Mouse (Mus musculus) kidney, postnatal 0 days (tissue): ENCODE results near the gene Hmgb4. TPM values are rescaled to one million over a fixed set of nuclear protein-coding genes. Genes with fewer than 3 reads are reported as not detected.

Experiments
- ATAC-seq: fragments of 200-750 bp; cut with Nextera tagmentation; replicated peaks from 2 replicates; pipeline ENCODE4 v1.8.0; 2017; ENCODE audit warnings: low read depth, moderate number of reproducible peaks, moderate TSS enrichment, moderate library complexity; ENCODE audit not compliant: low FRiP score
- DNase-seq: peaks from one replicate; pipeline ENCODE4 v3.0.0-alpha.2; 2016; ENCODE audit warnings: low spot score
- H3K27ac ChIP-seq: fragments of 300-500 bp; sonication (generic); 2 replicates; pipeline ENCODE4 v1.5.1; 2014; ENCODE audit warnings: mild to moderate bottlenecking
- H3K27me3 ChIP-seq: fragments of 300-500 bp; sonication (generic); 2 replicates; pipeline ENCODE4 v1.6.1; 2014; ENCODE audit warnings: low read length, mixed read lengths; ENCODE audit not compliant: insufficient read depth
- H3K36me3 ChIP-seq: fragments of 300-500 bp; sonication (generic); 2 replicates; pipeline ENCODE4 v1.6.1; 2014; ENCODE audit warnings: low read length, mixed read lengths; ENCODE audit not compliant: insufficient read depth
- H3K4me1 ChIP-seq: fragments of 300-500 bp; sonication (generic); replicated peaks from 2 replicates; pipeline ENCODE4 v1.6.1; 2014; ENCODE audit warnings: antibody characterized with exemption, low read length, mixed read lengths; ENCODE audit not compliant: insufficient read depth
- H3K4me2 ChIP-seq: fragments of 300-500 bp; sonication (generic); 2 replicates; pipeline ENCODE4 v1.6.1; 2014; ENCODE audit warnings: mild to moderate bottlenecking, low read length, moderate library complexity, mixed read lengths
- H3K4me3 ChIP-seq: fragments of 300-500 bp; sonication (generic); replicated peaks from 2 replicates; pipeline ENCODE4 v1.5.1; 2014; ENCODE audit warnings: low read depth, low read length
- H3K9ac ChIP-seq: fragments of 300-500 bp; sonication (generic); 2 replicates; pipeline ENCODE4 v1.6.1; 2014; ENCODE audit warnings: low read depth, low read length
- H3K9me3 ChIP-seq: fragments of 300-500 bp; sonication (generic); replicated peaks from 2 replicates; pipeline ENCODE4 v1.6.1; 2016; ENCODE audit warnings: low read length, inconsistent platforms, mixed read lengths
- CTCF ChIP-seq: IDR thresholded peaks from 2 replicates; pipeline ENCODE4 v1.5.1; 2016; ENCODE audit warnings: antibody characterized with exemption, low read depth, mild to moderate bottlenecking, moderate library complexity
- WGBS: fragments of 180-500 bp; shearing (Covaris S2); extraction: QIAGEN DNeasy Blood & Tissue Kit; methylation state at CpG from one replicate; pipeline ENCODE4 v1.1.7; 2014; 5-methylcytosine and 5-hydroxymethylcytosine counted together
- polyA plus RNA-seq: library from polyadenylated mRNA; unstranded; fragments of >200 nt; fragmentation: Nextera tagmentation; extraction: Ambion mirVana; gene quantifications from 2 replicates; pipeline ENCODE4 v1.2.1, GENCODE M21; 2015

Gene Hmgb4
- polyA plus RNA-seq: not detected in 2 replicates

DNA sequence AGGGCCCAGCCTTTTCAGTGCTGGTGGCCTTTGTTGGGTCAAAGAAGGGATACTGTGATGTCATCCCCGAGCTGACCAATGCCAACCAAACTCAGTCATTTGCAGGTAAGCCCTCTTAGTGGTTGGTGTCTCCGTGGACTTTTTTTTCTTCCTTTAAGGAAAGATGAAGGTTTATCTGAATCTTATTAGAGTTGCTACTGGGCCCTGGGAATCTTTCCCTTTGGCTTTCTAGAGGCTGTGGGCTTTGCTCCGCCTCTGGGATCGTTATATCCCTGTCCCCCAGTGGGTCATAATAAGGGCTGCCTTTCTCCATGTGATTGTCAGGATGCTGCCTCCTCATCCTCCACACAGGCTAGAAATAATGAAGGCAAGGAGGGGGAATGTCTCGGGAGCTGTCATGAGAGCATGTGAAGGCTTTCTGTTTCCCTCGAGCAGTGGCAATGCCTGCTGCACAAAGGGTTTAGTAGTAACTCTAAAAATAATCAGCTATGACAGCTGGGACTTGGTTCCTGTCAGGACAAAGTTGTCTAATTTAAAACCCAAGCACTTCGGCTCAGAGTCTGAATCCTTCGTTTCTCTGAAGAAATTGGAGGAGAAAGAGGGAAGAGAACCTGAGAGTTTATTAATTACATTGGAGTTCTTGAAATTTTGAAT lies at the start of gene Hmgb4:
TSS of gene Hmgb4 (minus strand) at position 51 of the 654 bp plus-strand sequence.
- no peaks in the 10 kb centered on the region for H3K9me3 ChIP-seq
- DNase-seq: no peak

DNA sequence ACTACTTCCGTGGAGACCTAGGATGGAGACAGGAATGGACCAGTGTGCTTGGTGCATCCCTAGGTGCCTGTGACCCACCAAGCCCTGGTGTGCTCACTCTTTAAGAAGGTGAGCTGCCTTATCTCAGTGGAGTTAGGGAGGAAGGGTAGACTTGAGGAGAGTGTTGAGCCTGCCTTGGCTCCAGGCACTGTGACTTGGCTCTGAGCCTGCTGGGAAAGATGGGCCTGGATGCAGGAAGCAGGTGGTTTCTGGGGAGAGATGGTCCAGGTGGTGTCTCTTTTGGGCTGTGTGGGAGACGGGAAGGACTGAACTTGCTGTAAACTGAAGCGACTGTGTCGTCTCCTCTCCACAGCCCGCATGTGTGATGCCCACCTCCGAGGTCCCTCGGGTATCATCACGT lies 45.3 kb upstream of the Hmgb4 start:
- ATAC-seq: no peak
- 91% methylated on average over 8 of the region's 8 CpGs for WGBS
- no peak for TF ChIP-seq CTCF

More for the DNA sequence above, at the start of gene Hmgb4:
- no peaks in the 10 kb centered on the region for H3K4me1 ChIP-seq
- H3K36me3 ChIP-seq: no peaks in the 10 kb centered on the region
- no peaks in the 10 kb centered on the region for H3K27me3 ChIP-seq
- no peak within 1 kb of the TSS for H3K4me3 ChIP-seq
- WGBS: 63% methylated on average over 8 of the region's 8 CpGs
- ATAC-seq: no peak
- H3K27ac ChIP-seq: no peak within 1 kb of the TSS
- TF ChIP-seq CTCF: no peak
- no peak within 1 kb of the TSS for H3K9ac ChIP-seq
- H3K4me2 ChIP-seq: no peak within 1 kb of the TSS

DNA sequence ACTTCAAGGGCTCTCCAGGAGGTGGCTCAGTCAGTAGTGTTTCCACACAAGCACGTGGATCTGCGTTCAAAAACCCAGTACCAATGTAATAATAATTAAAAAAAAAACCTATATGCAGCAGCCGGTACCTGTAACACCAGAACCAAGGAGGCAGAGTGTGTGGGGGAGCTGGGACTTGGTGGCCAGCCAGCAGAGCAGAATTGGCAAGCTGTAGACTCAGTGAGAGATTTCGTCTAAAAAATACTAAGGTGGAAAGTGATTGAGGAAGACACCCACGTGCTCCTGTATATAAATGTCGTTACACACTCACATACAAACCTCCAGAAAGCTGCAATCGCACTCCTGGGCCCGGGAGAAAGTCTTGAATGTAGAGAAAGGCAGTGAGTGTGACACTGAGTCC lies 43.3 kb upstream of the Hmgb4 start:
- Histone ChIP-seq H3K4me2 (no peak overlapping the region), H3K4me3 (no peak overlapping the region), H3K4me1 (no peaks in the 10 kb centered on the region), H3K27ac (no peak overlapping the region), H3K27me3 (no peaks in the 10 kb centered on the region), H3K9ac (no peak overlapping the region), H3K9me3 (no peaks in the 10 kb centered on the region), H3K36me3 (no peaks in the 10 kb centered on the region)
- ATAC-seq: no peak
- TF ChIP-seq CTCF: no peak
- WGBS: 69% methylated on average over 8 of the region's 8 CpGs
- DNase-seq: no peak

More for the DNA sequence above, 45.3 kb upstream of the Hmgb4 start:
- H3K4me2 ChIP-seq: no peak overlapping the region
- no peak overlapping the region for H3K9ac ChIP-seq
- no peak overlapping the region for H3K27ac ChIP-seq
- no peaks in the 10 kb centered on the region for H3K36me3 ChIP-seq
- no peak overlapping the region for H3K4me3 ChIP-seq
- no peaks in the 10 kb centered on the region for H3K27me3 ChIP-seq
- H3K9me3 ChIP-seq: no peaks in the 10 kb centered on the region
- DNase-seq: no peak
- H3K4me1 ChIP-seq: no peaks in the 10 kb centered on the region

DNA sequence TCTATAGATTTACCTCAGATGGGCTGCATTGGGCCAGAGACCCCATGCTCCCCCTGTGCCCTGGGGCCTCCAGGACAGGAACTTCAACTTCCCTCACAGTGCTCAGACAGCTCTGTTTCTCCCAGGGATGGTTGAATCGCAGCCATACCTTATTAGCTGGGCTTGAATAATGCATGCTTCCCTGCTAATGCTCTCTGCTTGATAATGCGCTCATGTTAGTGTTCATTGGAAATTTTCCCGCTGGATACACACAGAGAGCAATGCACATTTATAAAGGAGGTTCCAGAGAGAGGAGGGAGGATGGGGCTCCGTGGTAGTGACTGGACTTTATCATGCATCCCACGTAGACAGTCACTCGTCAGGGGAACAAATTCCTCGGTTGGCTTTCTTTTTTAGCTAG lies 27.3 kb upstream of the Hmgb4 start:
- no peak for ATAC-seq
- Histone ChIP-seq H3K4me3 (no peak overlapping the region), H3K4me1 (no peaks in the 10 kb centered on the region), H3K27me3 (no peaks in the 10 kb centered on the region), H3K9me3 (no peaks in the 10 kb centered on the region), H3K27ac (no peak overlapping the region), H3K9ac (no peak overlapping the region), H3K4me2 (no peak overlapping the region), H3K36me3 (no peaks in the 10 kb centered on the region)
- 74% methylated on average over 7 of the region's 7 CpGs for WGBS
- TF ChIP-seq CTCF: no peak
- no peak for DNase-seq

DNA sequence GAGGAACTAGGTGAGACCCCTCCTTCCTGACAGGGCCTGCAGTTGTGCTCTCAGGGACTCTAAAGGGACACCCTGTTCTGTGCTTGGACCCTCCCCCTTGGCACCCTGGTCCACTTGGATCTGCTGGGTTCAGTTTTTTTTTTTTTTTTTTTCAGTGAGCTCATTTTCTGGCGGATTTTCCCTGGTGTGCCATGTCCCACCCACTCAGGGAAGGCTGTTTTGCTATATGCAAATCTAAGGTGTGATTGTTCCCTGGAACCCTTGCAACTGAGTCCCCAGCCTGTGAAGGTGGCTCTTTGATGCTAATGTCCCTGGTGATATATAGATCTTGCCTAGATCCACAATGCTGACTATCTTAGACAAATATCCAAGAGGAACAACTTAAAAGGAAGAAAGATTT lies 24.3 kb upstream of the Hmgb4 start:
- no peaks in the 10 kb centered on the region for H3K9me3 ChIP-seq
- no peaks in the 10 kb centered on the region for H3K4me1 ChIP-seq
- no peak for ATAC-seq
- H3K9ac ChIP-seq: no peak overlapping the region
- no peaks in the 10 kb centered on the region for H3K36me3 ChIP-seq
- H3K4me3 ChIP-seq: no peak overlapping the region
- H3K4me2 ChIP-seq: no peak overlapping the region
- TF ChIP-seq CTCF: no peak
- H3K27ac ChIP-seq: no peak overlapping the region
- WGBS: 57% methylated on average over 1 of the region's 1 CpGs
- no peak for DNase-seq
- no peaks in the 10 kb centered on the region for H3K27me3 ChIP-seq

DNA sequence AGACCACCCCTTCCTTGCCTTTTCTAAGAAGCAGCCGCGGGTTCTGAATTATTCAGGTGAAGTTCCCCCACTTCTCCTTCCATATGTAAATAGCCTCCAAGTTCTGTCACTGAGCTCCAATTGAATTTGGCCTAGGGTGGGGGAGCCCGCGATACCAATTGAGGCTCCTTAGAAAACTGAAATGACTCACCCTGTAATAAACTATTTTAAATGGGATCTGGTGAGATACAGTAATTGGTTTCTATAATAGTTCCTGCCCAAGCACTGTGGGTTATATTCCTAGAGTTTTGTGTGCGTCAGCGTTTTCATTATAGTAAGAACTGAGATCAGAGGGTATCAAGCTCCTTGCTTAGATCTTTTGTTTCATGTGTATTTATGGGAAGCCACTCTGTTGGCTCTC lies 14.8 kb upstream of the Hmgb4 start:
- H3K27me3 ChIP-seq: no peaks in the 10 kb centered on the region
- no peak for ATAC-seq
- no peaks in the 10 kb centered on the region for H3K9me3 ChIP-seq
- no peak for DNase-seq
- H3K4me3 ChIP-seq: no peak overlapping the region
- TF ChIP-seq CTCF: no peak
- no peak overlapping the region for H3K4me2 ChIP-seq
- no peak overlapping the region for H3K9ac ChIP-seq
- no peaks in the 10 kb centered on the region for H3K36me3 ChIP-seq
- WGBS: 67% methylated on average over 6 of the region's 6 CpGs
- H3K27ac ChIP-seq: no peak overlapping the region
- no peaks in the 10 kb centered on the region for H3K4me1 ChIP-seq

DNA sequence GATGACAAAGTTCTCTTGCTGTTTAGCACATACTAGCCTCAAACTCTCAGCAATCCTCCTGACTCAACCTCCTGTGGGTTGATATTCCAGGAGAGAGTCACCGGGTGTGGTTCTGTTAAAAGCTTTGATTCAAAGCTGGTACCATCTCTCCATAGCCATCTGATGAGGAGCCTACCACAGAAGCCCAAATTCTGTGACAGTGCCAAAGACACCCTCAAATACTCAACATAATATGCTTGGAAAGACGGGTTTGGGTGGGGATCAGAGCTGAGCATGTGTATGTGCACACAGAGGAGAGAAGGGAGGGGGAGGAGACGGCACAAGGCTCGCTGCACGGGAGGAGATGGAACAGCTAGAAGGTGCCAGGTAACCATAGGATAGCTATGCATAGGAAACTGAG lies 14.4 kb upstream of the Hmgb4 start:
- Histone ChIP-seq H3K4me1 (no peaks in the 10 kb centered on the region), H3K4me2 (no peak overlapping the region), H3K4me3 (no peak overlapping the region), H3K27ac (no peak overlapping the region), H3K36me3 (no peaks in the 10 kb centered on the region), H3K27me3 (no peaks in the 10 kb centered on the region), H3K9ac (no peak overlapping the region), H3K9me3 (no peaks in the 10 kb centered on the region)
- TF ChIP-seq CTCF: no peak
- DNase-seq (no peak), ATAC-seq (no peak)
- 85% methylated on average over 4 of the region's 5 CpGs for WGBS
